Mouse (Mus musculus) erythroblast, embryonic 14.5 days (primary cell): Measurements from ENCODE around the gene Haao. TPM values are rescaled to one million over a fixed set of nuclear protein-coding genes. Genes with fewer than 3 reads are reported as not detected.
"Not testable (repeated sequence)": the region's sequence is repeated elsewhere in the genome, so short reads cannot be mapped to it uniquely, and the experiment has no call there.

Experiments used
- H3K27me3 ChIP-seq: 2 replicates; pipeline ENCODE4 v1.6.1; 2012; ENCODE audit warnings: inconsistent platforms; ENCODE audit not compliant: control insufficient read depth
- H3K36me3 ChIP-seq: 2 replicates; pipeline ENCODE4 v1.6.1; 2012; ENCODE audit warnings: mild to moderate bottlenecking, inconsistent platforms; ENCODE audit not compliant: control insufficient read depth
- H3K4me1 ChIP-seq: 2 replicates; pipeline ENCODE4 v1.6.1; 2012; ENCODE audit warnings: inconsistent platforms; ENCODE audit not compliant: control insufficient read depth
- H3K4me3 ChIP-seq: replicated peaks from 2 replicates; pipeline ENCODE3; 2012; ENCODE audit warnings: moderate library complexity, mild to moderate bottlenecking, inconsistent platforms
- H3K9me3 ChIP-seq: 2 replicates; pipeline ENCODE4 v1.6.1; 2012; ENCODE audit warnings: low read length, inconsistent platforms, mixed read lengths; ENCODE audit not compliant: control insufficient read depth
- GATA1 ChIP-seq: IDR thresholded peaks from 2 replicates; pipeline ENCODE4 v1.6.1; 2012; ENCODE audit warnings: low read length, inconsistent platforms, mixed read lengths
- TAL1 ChIP-seq: IDR thresholded peaks from 3 replicates; pipeline ENCODE4 v1.6.1; 2012; ENCODE audit warnings: low read length, inconsistent platforms, mixed read lengths
- polyA plus RNA-seq: library from polyadenylated mRNA; stranded (reverse); fragments of >175 nt; gene quantifications from 2 replicates; pipeline ENCODE4 v1.2.3, GENCODE M21; 2012

Gene Haao
- polyA plus RNA-seq, 1 experiment: not detected

DNA sequence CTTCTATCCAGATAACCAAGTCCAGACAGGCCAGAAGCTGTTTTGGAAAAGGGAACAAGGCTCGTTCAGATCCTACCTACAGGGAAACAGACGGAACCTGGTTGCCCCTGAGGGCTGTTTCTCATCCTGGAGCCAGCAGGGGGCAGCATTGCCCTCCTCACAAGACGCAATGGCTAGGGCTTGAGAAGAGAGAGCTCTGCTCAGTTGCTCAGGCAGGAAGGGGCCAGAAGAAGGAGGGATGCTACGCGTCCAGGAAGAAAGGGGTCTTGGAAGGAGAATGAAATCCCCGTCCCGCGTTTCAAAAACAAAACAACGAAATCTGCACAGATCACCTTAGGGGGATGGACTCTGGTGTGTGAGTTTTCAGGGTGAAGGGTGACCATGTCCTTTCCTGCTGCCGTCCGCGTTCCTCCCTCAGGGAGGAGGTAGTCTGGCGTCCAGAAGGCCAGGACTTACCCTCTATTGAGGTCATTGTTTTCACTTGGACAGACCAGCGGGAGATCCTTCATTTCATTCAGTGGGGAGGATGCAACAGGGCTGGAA, 25.1 kb upstream of the Haao start:
- Histone ChIP-seq H3K9me3 (no peaks in the 10 kb centered on the region), H3K36me3 (no peaks in the 10 kb centered on the region), H3K4me3 (no peak overlapping the region), H3K27me3 (no peaks in the 10 kb centered on the region), H3K4me1 (peaks cover 3% of the 10 kb centered on the region)
- TF ChIP-seq GATA1 (no peak), TAL1 (no peak)

DNA sequence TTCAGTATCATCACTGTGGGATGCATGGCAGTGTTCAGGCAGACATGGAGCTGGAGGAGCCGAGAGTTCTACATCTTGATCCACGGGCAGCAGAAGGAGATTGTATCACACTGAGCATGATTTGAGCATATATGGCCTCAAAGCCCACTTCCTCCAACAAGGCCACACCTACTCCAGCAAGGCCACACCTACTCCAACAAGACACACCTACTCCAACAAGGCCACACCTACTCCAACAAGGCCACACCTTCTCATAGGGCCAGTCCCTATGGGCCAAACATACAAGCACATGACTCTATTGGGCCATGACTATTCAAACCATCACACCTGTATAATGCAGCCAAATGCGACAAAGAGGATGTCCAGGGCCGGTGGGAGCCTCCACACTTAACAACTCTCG, 23.6 kb upstream of the Haao start:
- Histone ChIP-seq H3K36me3 (no peaks in the 10 kb centered on the region), H3K4me3 (no peak overlapping the region), H3K27me3 (no peaks in the 10 kb centered on the region), H3K4me1 (peaks cover 3% of the 10 kb centered on the region), H3K9me3 (no peaks in the 10 kb centered on the region)
- TF ChIP-seq GATA1 (no peak), TAL1 (no peak)

DNA sequence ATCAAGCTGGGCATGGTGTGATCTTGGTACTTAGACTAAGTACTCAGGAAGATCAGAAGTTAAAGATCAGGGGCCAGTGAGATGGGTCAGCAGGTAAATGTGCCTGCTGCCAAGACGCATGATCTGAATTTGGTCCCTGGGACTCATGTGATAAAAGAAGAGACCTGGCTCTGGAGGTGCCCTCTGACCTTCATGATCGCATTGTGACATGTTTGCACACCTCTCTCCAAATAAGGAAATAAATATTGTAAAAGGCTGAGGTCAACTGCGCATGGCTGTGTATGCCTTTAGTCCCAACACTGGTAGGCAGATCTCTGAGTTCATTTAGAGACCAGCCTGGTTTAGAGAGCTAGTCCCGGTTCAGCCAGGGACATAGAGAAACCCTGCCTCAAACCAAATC, 22.6 kb upstream of the Haao start:
- Histone ChIP-seq H3K27me3 (no peaks in the 10 kb centered on the region), H3K9me3 (no peaks in the 10 kb centered on the region), H3K36me3 (no peaks in the 10 kb centered on the region), H3K4me1 (peaks cover 3% of the 10 kb centered on the region), H3K4me3 (no peak overlapping the region)
- TF ChIP-seq TAL1 (no peak), GATA1 (no peak)

DNA sequence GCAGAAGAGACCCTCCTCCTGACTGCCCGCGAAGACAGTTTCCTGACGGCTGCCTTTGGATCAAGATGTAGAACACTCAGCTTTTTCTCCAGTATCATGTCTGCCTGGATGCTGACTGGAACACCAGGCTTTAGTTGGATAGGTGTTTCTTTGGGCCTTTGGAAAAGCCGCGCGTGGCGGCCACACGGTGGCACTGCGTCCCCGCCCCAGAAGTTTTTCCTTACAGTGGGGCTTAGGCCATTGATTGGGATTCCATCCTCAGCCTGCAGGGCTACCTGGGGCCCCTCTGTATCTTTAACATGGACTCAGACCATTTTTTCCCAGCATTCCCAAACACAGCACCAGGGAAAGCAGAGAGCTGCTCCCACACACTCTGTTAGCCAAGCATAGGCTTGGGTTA, 18.8 kb upstream of the Haao start:
- no peak overlapping the region for H3K4me3 ChIP-seq
- no peaks in the 10 kb centered on the region; the same call in 1 of the 2 replicates for H3K9me3 ChIP-seq
- H3K36me3 ChIP-seq: no peaks in the 10 kb centered on the region
- no peak for TF ChIP-seq TAL1
- no peak for TF ChIP-seq GATA1
- H3K27me3 ChIP-seq: peaks cover 17% of the 10 kb centered on the region
- H3K4me1 ChIP-seq: peaks cover 27% of the 10 kb centered on the region

DNA sequence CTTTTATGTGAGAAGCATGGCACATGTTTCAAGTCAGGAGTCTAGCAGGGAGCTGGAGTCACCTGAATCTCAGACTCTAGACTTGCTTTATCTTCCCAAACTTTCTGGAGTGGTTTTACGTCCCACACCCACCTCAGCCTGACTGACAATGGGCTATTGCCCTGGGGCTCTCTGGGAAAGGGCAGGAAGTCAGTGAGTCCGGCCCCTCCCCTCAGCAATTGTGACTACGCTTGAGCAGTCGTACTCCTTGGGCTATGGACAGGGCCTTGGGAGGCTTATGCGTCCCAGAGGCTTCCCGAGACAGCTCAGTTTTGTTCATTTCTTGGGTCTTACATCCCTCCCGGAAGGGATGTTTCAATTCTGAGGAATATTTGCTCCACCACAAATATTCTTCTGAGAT, 17.6 kb upstream of the Haao start:
- TF ChIP-seq TAL1: no peak
- no peak for TF ChIP-seq GATA1
- no peaks in the 10 kb centered on the region for H3K36me3 ChIP-seq
- peaks cover 17% of the 10 kb centered on the region for H3K27me3 ChIP-seq
- no peaks in the 10 kb centered on the region; the same call in 1 of the 2 replicates for H3K9me3 ChIP-seq
- H3K4me1 ChIP-seq: peaks cover 32% of the 10 kb centered on the region
- H3K4me3 ChIP-seq: no peak overlapping the region

DNA sequence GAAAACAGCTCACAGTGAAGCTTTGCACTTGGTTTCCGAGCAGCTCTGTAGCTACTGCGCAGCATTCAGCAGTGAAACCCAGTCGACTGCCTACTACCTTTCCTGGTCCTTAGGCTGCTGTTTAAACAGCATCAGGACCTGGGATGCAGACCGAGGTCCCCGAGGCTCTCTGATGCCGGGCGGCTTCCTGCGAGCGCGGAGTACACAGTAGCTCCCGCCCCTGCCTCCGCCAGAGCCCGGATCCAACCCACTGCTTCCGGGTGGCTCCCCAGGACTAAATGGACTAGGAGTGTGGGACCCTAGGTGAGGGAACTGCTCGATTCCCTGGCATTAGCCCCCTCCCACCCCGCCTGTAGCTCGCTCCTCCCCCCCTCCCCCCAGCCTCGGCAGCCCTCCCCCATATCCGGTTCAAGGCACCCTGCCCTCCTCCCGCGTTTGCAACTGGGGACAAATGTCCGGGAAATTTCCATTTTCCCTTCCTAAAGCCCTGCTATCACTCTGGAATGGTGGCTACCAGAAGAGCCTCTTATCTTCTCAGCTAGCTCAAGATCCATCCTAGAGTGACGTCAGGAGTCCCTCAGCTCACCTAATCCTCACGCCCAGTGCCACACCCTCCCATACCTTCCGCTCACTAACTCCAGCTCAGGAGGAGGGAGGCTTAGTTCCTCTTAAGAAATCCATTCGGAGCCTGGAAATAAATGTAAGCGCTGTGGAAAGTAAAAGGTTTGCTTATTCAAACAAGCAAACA, 14.5 kb upstream of the Haao start:
- peak; percentile 44; the same call in 1 of the 2 replicates for TF ChIP-seq GATA1
- no peak for TF ChIP-seq TAL1
- Histone ChIP-seq H3K27me3 (peaks cover 17% of the 10 kb centered on the region), H3K36me3 (no peaks in the 10 kb centered on the region), H3K4me3 (peak overlapping the region; percentile 95), H3K9me3 (no peaks in the 10 kb centered on the region; the same call in 1 of the 2 replicates), H3K4me1 (peaks cover 61% of the 10 kb centered on the region)

DNA sequence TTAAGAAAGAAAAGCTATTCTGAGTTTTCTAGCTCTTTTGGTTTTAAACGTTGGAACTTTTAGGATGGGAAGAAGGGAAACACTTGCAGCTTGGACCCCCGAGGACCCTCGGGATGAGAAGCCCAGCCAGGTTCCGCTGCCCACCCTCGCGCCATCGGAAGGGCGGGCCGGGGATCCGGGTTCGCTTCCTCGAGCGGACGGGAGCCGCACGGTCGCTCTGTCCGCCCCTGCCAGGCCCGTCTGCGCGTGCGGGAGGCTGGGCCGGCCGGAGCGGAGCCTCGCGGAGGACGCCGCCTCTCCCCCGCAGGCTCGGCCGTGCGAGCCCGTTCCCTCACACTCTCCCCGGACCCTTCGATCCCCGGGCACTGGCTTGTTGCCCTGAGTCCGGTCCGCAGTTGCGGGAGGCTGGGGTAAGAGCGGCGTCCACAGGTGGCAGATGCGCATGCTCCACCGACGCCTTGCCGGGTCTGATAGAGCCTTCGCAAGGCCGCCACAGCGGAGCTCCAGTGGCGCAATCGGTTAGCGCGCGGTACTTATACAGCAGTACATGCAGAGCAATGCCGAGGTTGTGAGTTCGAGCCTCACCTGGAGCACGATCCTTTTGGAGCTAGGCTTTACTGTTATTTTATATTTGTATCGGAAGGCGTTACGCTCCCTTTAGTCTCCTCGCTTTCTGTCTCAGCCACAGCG, 13.8 kb upstream of the Haao start:
- H3K4me1 ChIP-seq: peaks cover 69% of the 10 kb centered on the region
- H3K4me3 ChIP-seq: peak overlapping the region; percentile 95
- H3K9me3 ChIP-seq: no peaks in the 10 kb centered on the region; the same call in 1 of the 2 replicates
- no peak for TF ChIP-seq TAL1
- TF ChIP-seq GATA1: no peak
- H3K27me3 ChIP-seq: peaks cover 17% of the 10 kb centered on the region
- H3K36me3 ChIP-seq: no peaks in the 10 kb centered on the region

DNA sequence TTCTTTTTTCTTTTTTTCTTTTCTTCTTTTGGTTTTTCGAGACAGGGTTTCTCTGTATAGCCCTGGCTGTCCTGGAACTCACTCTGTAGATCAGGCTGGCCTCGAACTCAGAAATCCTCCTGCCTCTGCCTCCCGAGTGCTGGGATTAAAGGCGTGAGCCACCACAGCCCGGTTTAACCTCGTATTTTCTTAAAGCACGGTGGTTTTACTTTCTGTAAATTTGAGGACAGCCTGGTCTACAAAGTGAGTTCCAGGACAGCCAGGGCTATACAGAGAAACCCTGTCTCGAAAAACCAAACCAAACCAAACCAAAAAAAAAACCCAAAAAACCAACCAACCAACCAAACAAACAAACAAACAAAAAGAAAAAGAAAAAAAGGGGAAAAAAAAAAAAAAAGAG, 13.2 kb upstream of the Haao start:
- peaks cover 71% of the 10 kb centered on the region for H3K4me1 ChIP-seq
- peak overlapping the region; percentile 95 for H3K4me3 ChIP-seq
- H3K9me3 ChIP-seq, H3K36me3 ChIP-seq: not testable (repeated sequence)
- H3K27me3 ChIP-seq: peaks cover 17% of the 10 kb centered on the region

DNA sequence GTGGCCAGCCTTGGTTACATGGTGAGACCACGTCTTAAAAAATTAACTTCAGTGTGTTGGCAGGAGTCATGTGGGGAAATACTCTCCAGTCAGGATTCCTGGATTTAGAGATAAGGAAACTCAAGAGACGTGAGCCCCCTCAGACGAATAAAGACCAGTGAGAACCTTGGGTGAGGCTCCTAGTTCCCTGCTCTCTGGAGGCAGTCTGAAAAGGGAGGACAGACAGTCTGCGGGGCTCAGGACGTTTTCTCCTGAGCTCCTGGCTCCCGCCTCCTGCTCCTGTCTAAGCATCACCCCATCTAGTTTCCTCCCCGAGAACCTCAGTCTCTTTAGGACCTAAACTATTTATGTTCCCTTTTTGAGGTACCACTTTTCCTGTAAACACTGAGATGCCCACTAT, 12.5 kb upstream of the Haao start:
- no peak for TF ChIP-seq TAL1
- TF ChIP-seq GATA1: no peak
- peaks cover 17% of the 10 kb centered on the region for H3K27me3 ChIP-seq
- no peaks in the 10 kb centered on the region for H3K36me3 ChIP-seq
- peaks cover 74% of the 10 kb centered on the region for H3K4me1 ChIP-seq
- H3K9me3 ChIP-seq: no peaks in the 10 kb centered on the region; the same call in 1 of the 2 replicates
- no peak overlapping the region for H3K4me3 ChIP-seq
